Mouse (Mus musculus): ENCODE data around the gene Arl10.

GRCm38 (mm10) chr13:54608002-54608401 is 33.2 kb downstream of the Arl10 start:
- TF ChIP-seq CTCF (IDR thresholded peaks at IDR 0.05; ENCODE audit: low read depth) (no peak), EP300 (IDR thresholded peaks at IDR 0.05; ENCODE audit: low read depth) (no peak)

All from heart, postnatal 0 days (tissue).